Mouse (Mus musculus) hindbrain, embryonic 11.5 days (tissue): ENCODE results near the gene Irx3. TPM values are rescaled to one million over a fixed set of nuclear protein-coding genes. Genes with fewer than 3 reads are reported as not detected.
A peak's percentile ranks its signal among the peaks of the same experiment; 100 is the strongest.

ENCODE experiments used
- ATAC-seq: fragments of 200-750 bp; cut with Nextera tagmentation; 2 replicates; pipeline ENCODE4 v1.8.0; 2017; ENCODE audit warnings: mild to moderate bottlenecking, moderate TSS enrichment, moderate library complexity; ENCODE audit not compliant: low FRiP score
- DNase-seq: peaks from one replicate; pipeline ENCODE4 v3.0.0-alpha.2; 2015; ENCODE audit warnings: low spot score
- H3K27ac ChIP-seq: fragments of 300-500 bp; sonication (generic); 2 replicates; pipeline ENCODE4 v1.5.1; 2014; ENCODE audit warnings: mild to moderate bottlenecking, low read depth, low read length
- H3K27me3 ChIP-seq: fragments of 300-500 bp; sonication (generic); 2 replicates; pipeline ENCODE4 v1.6.1; 2014; ENCODE audit warnings: mild to moderate bottlenecking, low read length, moderate library complexity, mixed read lengths; ENCODE audit not compliant: control insufficient read depth, insufficient read depth
- H3K36me3 ChIP-seq: fragments of 300-500 bp; sonication (generic); 2 replicates; pipeline ENCODE4 v1.6.1; 2014; ENCODE audit warnings: mild to moderate bottlenecking, low read length, moderate library complexity, mixed read lengths; ENCODE audit not compliant: control insufficient read depth, insufficient read depth
- H3K4me1 ChIP-seq: fragments of 300-500 bp; sonication (generic); replicated peaks from 2 replicates; pipeline ENCODE4 v1.6.1; 2014; ENCODE audit warnings: low read length, mixed read lengths; ENCODE audit not compliant: control insufficient read depth, insufficient read depth
- H3K4me2 ChIP-seq: fragments of 300-500 bp; sonication (generic); replicated peaks from 2 replicates; pipeline ENCODE4 v1.6.1; 2014; ENCODE audit warnings: mild to moderate bottlenecking, low read depth, low read length
- H3K4me3 ChIP-seq: fragments of 300-500 bp; sonication (generic); 2 replicates; pipeline ENCODE4 v1.5.1; 2014; ENCODE audit warnings: low read depth, low read length
- H3K9ac ChIP-seq: fragments of 300-500 bp; sonication (generic); 2 replicates; pipeline ENCODE4 v1.6.1; 2014; ENCODE audit warnings: low read depth, low read length
- H3K9me3 ChIP-seq: fragments of 300-500 bp; sonication (generic); 2 replicates; pipeline ENCODE4 v1.6.1; 2016; ENCODE audit warnings: low read length; ENCODE audit not compliant: control insufficient read depth
- WGBS: fragments of 180-500 bp; shearing (Covaris S2); extraction: QIAGEN DNeasy Blood & Tissue Kit; methylation state at CpG from one replicate; pipeline ENCODE4 v1.1.7; 2014; 5-methylcytosine and 5-hydroxymethylcytosine counted together
- polyA plus RNA-seq: library from polyadenylated mRNA; unstranded; fragments of >200 nt; fragmentation: Nextera tagmentation; extraction: Ambion mirVana; gene quantifications from 2 replicates; pipeline ENCODE4 v1.2.1, GENCODE M21; 2014

Gene Irx3
- polyA plus RNA-seq, 1 experiment from 2014 or later = 28.1 TPM

GRCm38 (mm10) chr8:91765411-91766034 is 36.3 kb downstream of the Irx3 start:
- H3K4me3 ChIP-seq = no peak overlapping the region
- DNase-seq = no peak
- H3K9me3 ChIP-seq = no peaks in the 10 kb centered on the region
- H3K27ac ChIP-seq = no peak overlapping the region
- no peaks in the 10 kb centered on the region for H3K36me3 ChIP-seq
- ATAC-seq = no peak
- H3K27me3 ChIP-seq = no peaks in the 10 kb centered on the region
- 62% methylated on average over 8 of the region's 8 CpGs for WGBS
- H3K4me1 ChIP-seq = no peaks in the 10 kb centered on the region
- H3K9ac ChIP-seq = no peak overlapping the region
- H3K4me2 ChIP-seq = no peak overlapping the region

- no peak for ATAC-seq
- Histone ChIP-seq H3K9ac (no peak overlapping the region), H3K9me3 (no peaks in the 10 kb centered on the region), H3K27ac (no peak overlapping the region), H3K4me3 (no peak overlapping the region), H3K4me2 (no peak overlapping the region), H3K4me1 (no peaks in the 10 kb centered on the region), H3K27me3 (no peaks in the 10 kb centered on the region), H3K36me3 (no peaks in the 10 kb centered on the region)
- no peak for DNase-seq
- WGBS = 67% methylated on average over 7 of the region's 7 CpGs
Measured at GRCm38 (mm10) chr8:91755566-91755965, 46.3 kb downstream of the Irx3 start.

- Histone ChIP-seq H3K36me3 (no peaks in the 10 kb centered on the region), H3K4me2 (no peak overlapping the region), H3K27me3 (no peaks in the 10 kb centered on the region), H3K9me3 (no peaks in the 10 kb centered on the region), H3K27ac (no peak overlapping the region), H3K4me1 (no peaks in the 10 kb centered on the region), H3K9ac (no peak overlapping the region), H3K4me3 (no peak overlapping the region)
- DNase-seq = no peak
- ATAC-seq = no peak
- WGBS = 88% methylated on average over 9 of the region's 9 CpGs
Measured at GRCm38 (mm10) chr8:91755062-91755461, 46.8 kb downstream of the Irx3 start.

- ATAC-seq = no peak
- no peak overlapping the region for H3K9ac ChIP-seq
- no peak overlapping the region for H3K4me2 ChIP-seq
- H3K27ac ChIP-seq = no peak overlapping the region
- no peaks in the 10 kb centered on the region for H3K27me3 ChIP-seq
- 83% methylated on average over 7 of the region's 7 CpGs for WGBS
- DNase-seq = no peak
- no peaks in the 10 kb centered on the region for H3K9me3 ChIP-seq
- H3K36me3 ChIP-seq = no peaks in the 10 kb centered on the region
- no peak overlapping the region for H3K4me3 ChIP-seq
- no peaks in the 10 kb centered on the region; the same call in 1 of the 2 replicates for H3K4me1 ChIP-seq
Measured at GRCm38 (mm10) chr8:91750794-91751125, 51.1 kb downstream of the Irx3 start.

- Histone ChIP-seq H3K36me3 (no peaks in the 10 kb centered on the region), H3K27ac (no peak overlapping the region), H3K9ac (no peak overlapping the region), H3K4me1 (no peaks in the 10 kb centered on the region; the same call in 1 of the 2 replicates), H3K9me3 (no peaks in the 10 kb centered on the region), H3K27me3 (no peaks in the 10 kb centered on the region), H3K4me2 (no peak overlapping the region), H3K4me3 (no peak overlapping the region)
- ATAC-seq = no peak
- WGBS = 90% methylated on average over 15 of the region's 15 CpGs
- DNase-seq = no peak
Measured at GRCm38 (mm10) chr8:91750096-91750793, 51.6 kb downstream of the Irx3 start.

- Histone ChIP-seq H3K9me3 (no peaks in the 10 kb centered on the region), H3K36me3 (no peaks in the 10 kb centered on the region), H3K4me1 (no peaks in the 10 kb centered on the region; the same call in 1 of the 2 replicates), H3K27me3 (no peaks in the 10 kb centered on the region), H3K4me2 (no peak overlapping the region), H3K9ac (no peak overlapping the region), H3K27ac (no peak overlapping the region), H3K4me3 (no peak overlapping the region)
- DNase-seq = peak; percentile 9
- 64% methylated on average over 5 of the region's 5 CpGs for WGBS
- ATAC-seq = no peak
Measured at GRCm38 (mm10) chr8:91749412-91749811, 52.5 kb downstream of the Irx3 start.
